In genomic region chr10:109861275-109861674, GRCm38 (mm10) we compare ENCODE assay signal across 10 mouse cellular contexts.
DNase-seq lines count a peak whose midpoint lies in the region; ATAC-seq and TF ChIP-seq lines count a peak whose summit lies in the region.
"Had no signal": no experiment of that assay in that cellular context is flagged by ENCODE, and none has a peak within 500 bp of the region (broad histone marks: within the 10 kb centered on the region; RNA-seq: fewer than 3 reads in every experiment).

No protein-coding gene starts in this region.

- DNase-seq in hindbrain, embryonic 14.5 days (ENCODE audit: low spot score), result peak; percentile 77
- peak; percentile 20 for DNase-seq in brain, embryonic 18.5 days (ENCODE audit: low read depth, low spot score)
- DNase-seq in gastrocnemius, adult 18-20 months (ENCODE audit: low spot score), result no peak
- no peak for DNase-seq in adrenal gland, postnatal 14 days
- DNase-seq: heart, postnatal 14 days had no signal

- no peaks in the 10 kb centered on the region for H3K27me3 ChIP-seq in hindbrain, embryonic 14.5 days (ENCODE audit: control insufficient read depth, insufficient read depth, low read length)
- H3K27me3 ChIP-seq in hindbrain, embryonic 13.5 days, result no peaks in the 10 kb centered on the region
- no peaks in the 10 kb centered on the region for H3K27me3 ChIP-seq in E14TG2a.4 (ENCODE audit: insufficient read depth, low read length)
- H3K27me3 ChIP-seq: embryonic facial prominence, embryonic 12.5 days had no signal

- peaks cover 3% of the 10 kb centered on the region; the same call in 1 of the 2 replicates for H3K4me1 ChIP-seq in hindbrain, embryonic 14.5 days (replicated peaks; ENCODE audit: control insufficient read depth, insufficient read depth, low read length)
- H3K4me1 ChIP-seq in hindbrain, embryonic 13.5 days (replicated peaks), result peaks cover 6% of the 10 kb centered on the region; the same call in 1 of the 2 replicates
- no peaks in the 10 kb centered on the region for H3K4me1 ChIP-seq in E14TG2a.4 (replicated peaks; ENCODE audit: low read depth, low read length)
- H3K4me1 ChIP-seq: embryonic facial prominence, embryonic 12.5 days had no signal

- H3K4me3 ChIP-seq in hindbrain, embryonic 14.5 days (replicated peaks; ENCODE audit: low read length), result no peak overlapping the region
- H3K4me3 ChIP-seq in hindbrain, embryonic 13.5 days, result no peak overlapping the region
- H3K4me3 ChIP-seq in E14TG2a.4 (replicated peaks; ENCODE audit: low read length), result no peak overlapping the region
- H3K4me3 ChIP-seq: embryonic facial prominence, embryonic 12.5 days had no signal

- H3K9me3 ChIP-seq in hindbrain, embryonic 14.5 days (ENCODE audit: control insufficient read depth, low read length), result no peaks in the 10 kb centered on the region
- no peaks in the 10 kb centered on the region for H3K9me3 ChIP-seq in hindbrain, embryonic 13.5 days
- no peaks in the 10 kb centered on the region for H3K9me3 ChIP-seq in E14TG2a.4 (ENCODE audit: low read length)
- H3K9me3 ChIP-seq: embryonic facial prominence, embryonic 12.5 days had no signal

- no peak overlapping the region for H3K4me2 ChIP-seq in hindbrain, embryonic 14.5 days (replicated peaks)
- no peak overlapping the region for H3K4me2 ChIP-seq in hindbrain, embryonic 13.5 days
- H3K4me2 ChIP-seq: embryonic facial prominence, embryonic 12.5 days had no signal

- TF ChIP-seq CTCF in E14TG2a.4 (conservative IDR thresholded peaks at IDR 0.05; ENCODE audit: low read length), result peak; percentile 49

- ATAC-seq in hindbrain, embryonic 14.5 days (ENCODE audit: low FRiP score), result no peak
- ATAC-seq in hindbrain, embryonic 13.5 days (ENCODE audit: low FRiP score), result no peak
- ATAC-seq in megakaryocyte progenitor cell, adult 5-6 weeks (replicated peaks; ENCODE audit: poor library complexity), result peak; percentile 74
- no peak for ATAC-seq in inflammation-experienced regulatory T-cells, adult 6 months

- no peak overlapping the region for H3K9ac ChIP-seq in hindbrain, embryonic 14.5 days
- H3K9ac ChIP-seq in hindbrain, embryonic 13.5 days, result no peak overlapping the region
- H3K9ac ChIP-seq: embryonic facial prominence, embryonic 12.5 days had no signal

- no peaks in the 10 kb centered on the region for H3K36me3 ChIP-seq in hindbrain, embryonic 14.5 days (replicated peaks; ENCODE audit: control insufficient read depth, insufficient read depth)
- H3K36me3 ChIP-seq in hindbrain, embryonic 13.5 days, result no peaks in the 10 kb centered on the region
- H3K36me3 ChIP-seq in E14TG2a.4 (ENCODE audit: insufficient read depth, low read length), result no peaks in the 10 kb centered on the region
- H3K36me3 ChIP-seq: embryonic facial prominence, embryonic 12.5 days had no signal

- 68% methylated on average over 2 of the region's 2 CpGs for WGBS in hindbrain, embryonic 14.5 days
- WGBS in hindbrain, embryonic 13.5 days, result 64% methylated on average over 2 of the region's 2 CpGs

- no peak overlapping the region for H3K27ac ChIP-seq in hindbrain, embryonic 14.5 days
- no peak overlapping the region for H3K27ac ChIP-seq in hindbrain, embryonic 13.5 days
- H3K27ac ChIP-seq: embryonic facial prominence, embryonic 12.5 days had no signal

Comparison
In these comparisons a context has a peak if more than half of its experiments do, and no peak if none do; other contexts are left out.
1. DNase-seq: peak in hindbrain, embryonic 14.5 days (single experiment) and brain, embryonic 18.5 days (single experiment); none in gastrocnemius, adult 18-20 months (single experiment) and adrenal gland, postnatal 14 days (single experiment).